Mouse (Mus musculus) small intestine, adult 2 months (tissue): Measurements from ENCODE around the gene Traf4.

ENCODE experiments used
- CTCF ChIP-seq: fragments of 200-500 bp; IDR thresholded peaks from 2 replicates; pipeline ENCODE4 v1.5.1; 2012; ENCODE audit warnings: low read depth, mild to moderate bottlenecking, control low read depth, inconsistent platforms, low read length, moderate library complexity, mixed read lengths; ENCODE audit not compliant: insufficient replicate concordance, insufficient read length; ENCODE audit errors: extremely low read depth
- POLR2A ChIP-seq: fragments of 200-500 bp; IDR thresholded peaks from 2 replicates; pipeline ENCODE4 v1.6.1; 2012; ENCODE audit warnings: low read depth, mild to moderate bottlenecking, control low read depth, inconsistent platforms, low read length, moderate library complexity

DNA sequence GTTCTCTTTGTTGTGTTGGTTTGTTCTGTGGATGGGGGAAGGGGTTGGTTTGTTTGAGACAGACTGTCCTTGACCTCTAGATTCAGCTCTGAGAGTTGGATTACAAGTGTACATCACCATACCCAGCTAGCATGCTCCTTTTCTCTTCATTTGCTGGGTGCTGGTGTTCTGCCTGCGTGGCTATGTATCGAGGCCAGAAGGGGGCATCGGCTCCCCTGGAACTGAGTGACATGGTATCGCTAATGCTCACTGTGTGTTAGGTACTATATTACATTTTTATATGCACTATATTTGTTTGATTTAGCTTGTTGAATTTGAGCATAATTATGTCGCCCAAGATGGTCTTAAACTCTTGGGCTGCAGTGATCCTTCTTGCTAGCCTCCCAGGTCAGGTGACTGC lies 19.2 kb downstream of the Traf4 start:
- TF ChIP-seq POLR2A = no peak
- TF ChIP-seq CTCF = no peak
